Mouse (Mus musculus) limb, embryonic 15.5 days (tissue): Measurements from ENCODE around the gene Stk24. TPM values are rescaled to one million over a fixed set of nuclear protein-coding genes. Genes with fewer than 3 reads are reported as not detected.

Source experiments
- ATAC-seq: fragments of 200-750 bp; cut with Nextera tagmentation; 2 replicates; pipeline ENCODE4 v1.8.0; 2017; ENCODE audit warnings: low read depth, moderate TSS enrichment; ENCODE audit not compliant: insufficient number of reproducible peaks, low FRiP score, low TSS enrichment
- H3K27ac ChIP-seq: fragments of 300-500 bp; sonication (generic); 2 replicates; pipeline ENCODE4 v1.5.1; 2015; ENCODE audit warnings: moderate library complexity, mild to moderate bottlenecking, inconsistent platforms
- H3K27me3 ChIP-seq: fragments of 300-500 bp; sonication (generic); 2 replicates; pipeline ENCODE4 v1.6.1; 2015; ENCODE audit warnings: inconsistent platforms
- H3K36me3 ChIP-seq: fragments of 300-500 bp; sonication (generic); 2 replicates; pipeline ENCODE4 v1.6.1; 2015; ENCODE audit warnings: inconsistent platforms
- H3K4me1 ChIP-seq: fragments of 300-500 bp; sonication (generic); 2 replicates; pipeline ENCODE4 v1.6.1; 2015; ENCODE audit warnings: inconsistent platforms
- H3K4me2 ChIP-seq: fragments of 300-500 bp; sonication (generic); 2 replicates; pipeline ENCODE4 v1.6.1; 2015; ENCODE audit warnings: mild to moderate bottlenecking, inconsistent platforms
- H3K4me3 ChIP-seq: fragments of 300-500 bp; sonication (generic); 2 replicates; pipeline ENCODE4 v1.5.1; 2015; ENCODE audit warnings: mild to moderate bottlenecking, inconsistent platforms
- H3K9ac ChIP-seq: fragments of 300-500 bp; sonication (generic); 2 replicates; pipeline ENCODE4 v1.6.1; 2015; ENCODE audit warnings: inconsistent platforms
- H3K9me3 ChIP-seq: fragments of 300-500 bp; sonication (generic); 2 replicates; pipeline ENCODE4 v1.6.1; 2016; ENCODE audit warnings: inconsistent platforms
- WGBS: fragments of 180-500 bp; shearing (Covaris S2); methylation state at CpG from one replicate; pipeline ENCODE4 v1.1.7; 2015; 5-methylcytosine and 5-hydroxymethylcytosine counted together
- polyA plus RNA-seq: library from polyadenylated mRNA; unstranded; fragments of >200 nt; fragmentation: Nextera tagmentation; extraction: Ambion mirVana; gene quantifications from 2 replicates; pipeline ENCODE4 v1.2.1, GENCODE M21; 2015

The Stk24 gene
- polyA plus RNA-seq, 1 experiment from 2014 or later: 42.0 TPM

DNA sequence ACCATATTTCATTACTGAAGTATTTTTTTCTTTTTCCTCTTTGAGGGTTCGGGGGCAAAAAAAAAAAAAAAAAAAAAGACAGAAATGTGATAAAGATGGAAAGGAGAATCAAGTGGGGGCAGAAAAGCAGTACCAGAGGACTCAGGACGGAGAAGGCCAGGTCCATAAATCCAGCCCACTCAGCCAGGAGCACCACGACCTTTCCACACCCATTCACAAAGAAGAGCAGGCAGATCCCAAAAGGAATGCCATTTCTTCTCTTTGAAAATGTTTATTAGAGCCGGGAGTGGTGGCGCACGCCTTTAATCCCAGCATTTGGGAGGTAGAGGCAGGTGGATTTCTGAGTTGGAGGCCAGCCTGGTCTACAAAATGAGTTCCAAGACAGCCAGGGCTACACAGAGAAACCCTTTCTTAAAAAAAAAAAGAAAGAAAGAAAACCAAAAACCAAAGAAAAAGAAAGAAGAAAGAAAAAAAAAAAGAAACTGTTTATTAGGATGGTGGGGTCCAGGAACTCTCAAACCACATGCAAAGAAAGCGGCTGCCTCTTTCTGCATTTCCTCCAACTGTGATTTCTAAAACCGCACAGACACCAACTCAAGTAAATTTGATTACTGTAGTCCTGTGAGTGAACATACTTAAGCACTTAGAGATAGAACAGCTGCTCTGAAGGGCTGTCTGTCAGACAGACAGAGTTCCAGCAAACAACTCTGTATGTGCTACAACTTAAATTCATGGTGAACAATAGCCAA is 74.3 kb downstream of the Stk24 start:
- 61% methylated on average over 8 of the region's 8 CpGs for WGBS
- Histone ChIP-seq H3K4me2 (no peak overlapping the region), H3K36me3 (peaks cover 30% of the 10 kb centered on the region), H3K9ac (no peak overlapping the region), H3K4me1 (peaks cover 23% of the 10 kb centered on the region), H3K27ac (no peak overlapping the region), H3K27me3 (no peaks in the 10 kb centered on the region), H3K4me3 (no peak overlapping the region), H3K9me3 (no peaks in the 10 kb centered on the region)
- no peak for ATAC-seq

DNA sequence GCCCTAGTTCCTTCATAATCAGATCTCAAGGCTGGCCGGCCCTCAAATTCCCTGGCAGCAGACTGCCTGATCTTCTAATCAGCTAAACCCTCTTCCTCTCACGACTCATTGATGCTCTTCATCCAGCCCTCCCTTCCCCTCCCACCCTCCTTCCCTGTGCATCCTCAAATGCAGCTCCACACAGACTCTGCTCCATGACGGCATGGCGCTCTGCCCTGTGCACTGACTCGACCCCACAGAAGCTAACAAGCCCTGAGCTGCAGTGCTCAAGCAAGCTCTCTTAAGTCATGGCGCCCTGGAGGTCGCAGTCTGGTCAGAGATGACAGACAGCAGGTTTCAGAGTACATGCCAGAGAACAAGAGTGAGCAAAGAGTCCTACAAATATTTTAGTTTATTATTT is 75.3 kb downstream of the Stk24 start:
- Histone ChIP-seq H3K27me3 (no peaks in the 10 kb centered on the region), H3K36me3 (peaks cover 38% of the 10 kb centered on the region), H3K4me3 (no peak overlapping the region), H3K9me3 (no peaks in the 10 kb centered on the region), H3K9ac (no peak overlapping the region), H3K4me2 (no peak overlapping the region), H3K4me1 (peaks cover 15% of the 10 kb centered on the region), H3K27ac (no peak overlapping the region)
- WGBS: 66% methylated on average over 7 of the region's 7 CpGs
- no peak for ATAC-seq

DNA sequence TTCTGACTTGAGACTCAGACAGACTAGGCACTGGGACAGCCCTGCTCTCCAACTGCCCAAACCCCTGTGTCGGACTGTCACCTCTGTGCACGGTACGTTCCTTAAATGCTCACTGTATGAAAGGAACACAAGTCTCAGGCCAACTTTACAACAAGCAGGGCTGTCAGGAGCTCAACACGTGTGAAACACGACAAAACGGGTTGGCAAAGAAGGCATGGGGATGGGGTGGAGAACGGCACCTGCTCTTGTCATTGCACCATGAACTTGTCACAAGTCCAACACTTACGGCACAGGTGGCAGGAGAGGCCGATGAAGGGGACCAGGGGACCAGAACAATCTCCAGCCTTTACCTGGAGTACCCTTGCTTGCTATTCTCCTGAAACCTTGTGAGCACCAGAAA is 80.7 kb downstream of the Stk24 start:
- Histone ChIP-seq H3K4me2 (no peak overlapping the region), H3K4me1 (peaks cover 10% of the 10 kb centered on the region), H3K36me3 (peaks cover 52% of the 10 kb centered on the region), H3K9me3 (no peaks in the 10 kb centered on the region), H3K9ac (no peak overlapping the region), H3K27ac (no peak overlapping the region), H3K4me3 (no peak overlapping the region), H3K27me3 (no peaks in the 10 kb centered on the region)
- no peak for ATAC-seq
- 86% methylated on average over 9 of the region's 9 CpGs for WGBS

DNA sequence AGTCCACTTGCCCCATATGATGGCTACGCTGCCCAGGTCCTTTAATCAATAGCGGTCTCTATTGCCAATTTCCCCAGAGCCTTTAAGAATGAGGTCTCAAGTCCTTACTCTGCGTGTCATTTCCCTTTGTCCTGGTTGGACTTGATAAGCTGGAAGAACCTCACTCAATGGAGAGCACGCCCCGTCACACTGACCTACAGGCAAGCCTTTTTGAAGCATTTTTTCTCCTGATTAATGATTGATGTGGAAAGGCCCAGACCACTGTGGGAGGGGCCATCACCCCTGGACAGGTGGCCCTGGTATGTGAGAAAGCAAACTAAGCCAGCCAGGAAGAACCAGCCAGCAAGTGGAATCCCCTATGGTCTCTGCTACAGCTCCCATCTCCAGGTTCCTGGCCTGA is 81.3 kb downstream of the Stk24 start:
- no peaks in the 10 kb centered on the region for H3K27me3 ChIP-seq
- no peak for ATAC-seq
- no peak overlapping the region for H3K9ac ChIP-seq
- peaks cover 4% of the 10 kb centered on the region; the same call in 1 of the 2 replicates for H3K4me1 ChIP-seq
- H3K9me3 ChIP-seq: no peaks in the 10 kb centered on the region
- H3K36me3 ChIP-seq: peaks cover 58% of the 10 kb centered on the region
- H3K27ac ChIP-seq: no peak overlapping the region
- no peak overlapping the region for H3K4me2 ChIP-seq
- WGBS: 91% methylated on average over 5 of the region's 5 CpGs
- H3K4me3 ChIP-seq: no peak overlapping the region

DNA sequence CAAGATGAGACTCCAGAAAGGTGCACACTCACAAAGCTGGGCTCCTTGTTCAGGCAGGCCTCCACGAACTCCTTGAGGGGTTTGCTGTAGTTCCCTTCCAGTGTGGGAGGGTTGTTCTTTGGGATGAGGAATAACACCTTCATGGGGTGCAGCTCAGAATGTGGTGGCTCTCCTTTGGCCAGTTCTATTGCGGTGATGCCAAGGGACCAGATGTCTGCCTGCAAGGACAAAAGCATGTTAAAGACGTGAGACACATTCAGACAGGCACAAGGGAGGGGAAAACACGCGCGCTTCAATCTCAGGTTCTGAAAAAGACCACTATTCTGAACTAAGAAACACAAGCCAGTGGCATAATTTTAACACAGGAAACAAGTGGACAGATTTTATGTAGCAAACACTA is 82.7 kb downstream of the Stk24 start:
- Histone ChIP-seq H3K9ac (no peak overlapping the region), H3K4me1 (no peaks in the 10 kb centered on the region), H3K4me2 (no peak overlapping the region), H3K27me3 (no peaks in the 10 kb centered on the region), H3K9me3 (no peaks in the 10 kb centered on the region), H3K36me3 (peaks cover 67% of the 10 kb centered on the region), H3K4me3 (no peak overlapping the region), H3K27ac (no peak overlapping the region)
- no peak for ATAC-seq
- WGBS: 92% methylated on average over 6 of the region's 6 CpGs

DNA sequence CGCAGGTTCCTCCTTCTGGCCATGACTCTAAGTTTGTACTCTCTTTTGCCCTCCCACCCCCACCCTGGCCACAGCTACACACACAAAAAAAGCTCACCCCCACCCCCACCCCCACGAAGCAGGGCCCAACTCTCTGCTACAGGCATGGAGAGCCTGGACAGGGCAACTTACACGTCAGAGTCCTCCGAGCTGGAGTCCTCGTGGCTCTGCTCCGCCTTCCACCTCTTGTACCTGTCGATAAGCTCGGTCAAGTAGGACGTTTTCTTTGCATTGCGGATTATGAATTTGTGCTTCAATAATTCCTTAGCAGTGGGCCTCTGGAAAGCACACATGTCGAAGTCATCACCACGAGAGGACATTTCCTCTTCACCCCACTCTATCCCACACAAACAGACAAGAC is 85.3 kb downstream of the Stk24 start:
- 92% methylated on average over 12 of the region's 12 CpGs for WGBS
- Histone ChIP-seq H3K27me3 (no peaks in the 10 kb centered on the region), H3K9me3 (no peaks in the 10 kb centered on the region), H3K4me3 (no peak overlapping the region), H3K4me1 (no peaks in the 10 kb centered on the region), H3K36me3 (peaks cover 67% of the 10 kb centered on the region), H3K4me2 (no peak overlapping the region), H3K9ac (no peak overlapping the region), H3K27ac (no peak overlapping the region)
- ATAC-seq: no peak

DNA sequence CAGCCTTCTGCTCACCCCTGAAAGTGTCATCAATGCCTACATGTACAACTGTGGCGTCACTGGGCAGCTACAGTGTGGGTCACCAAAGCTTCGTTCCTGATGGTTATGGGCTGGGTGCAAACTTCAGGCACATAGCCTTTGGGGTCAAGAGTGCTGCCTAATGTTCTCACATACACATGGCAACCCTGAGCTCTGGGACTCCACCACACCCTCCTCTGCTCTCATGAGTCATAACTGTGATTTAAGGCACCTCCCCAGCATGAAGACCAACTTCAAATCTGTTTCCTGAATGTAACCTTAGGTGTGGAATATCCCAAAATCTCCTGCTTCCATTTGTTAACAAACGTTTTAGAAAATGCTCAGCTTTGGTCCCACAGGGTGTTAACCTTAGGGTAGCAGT is 87.4 kb downstream of the Stk24 start:
- Histone ChIP-seq H3K4me1 (no peaks in the 10 kb centered on the region), H3K4me3 (no peak overlapping the region), H3K4me2 (no peak overlapping the region), H3K27ac (no peak overlapping the region), H3K36me3 (peaks cover 66% of the 10 kb centered on the region), H3K9me3 (no peaks in the 10 kb centered on the region), H3K27me3 (no peaks in the 10 kb centered on the region), H3K9ac (no peak overlapping the region)
- 88% methylated on average over 3 of the region's 3 CpGs for WGBS
- ATAC-seq: no peak

DNA sequence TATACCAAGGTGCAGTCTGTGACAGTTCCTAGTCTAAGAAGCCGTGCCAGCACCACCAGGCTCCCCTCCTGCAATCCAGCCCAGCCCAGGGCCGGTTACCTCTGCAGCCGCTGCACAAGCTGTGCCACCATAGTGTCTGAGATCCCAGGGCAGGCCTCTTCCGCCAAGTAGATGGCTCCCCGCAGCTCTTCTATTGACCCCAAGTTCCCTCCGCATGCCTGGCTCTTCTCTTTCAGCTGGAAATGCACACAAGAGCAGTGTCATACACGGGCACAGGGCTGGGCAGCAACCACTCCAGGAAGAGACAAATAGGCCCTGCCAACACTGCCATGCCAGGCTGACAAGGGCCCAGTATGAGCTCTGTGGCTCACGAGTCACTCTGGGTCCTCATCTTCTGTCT is 87.9 kb downstream of the Stk24 start:
- no peaks in the 10 kb centered on the region for H3K9me3 ChIP-seq
- no peaks in the 10 kb centered on the region for H3K27me3 ChIP-seq
- no peaks in the 10 kb centered on the region for H3K4me1 ChIP-seq
- 96% methylated on average over 8 of the region's 8 CpGs for WGBS
- no peak overlapping the region for H3K4me3 ChIP-seq
- H3K4me2 ChIP-seq: no peak overlapping the region
- H3K9ac ChIP-seq: no peak overlapping the region
- H3K27ac ChIP-seq: no peak overlapping the region
- no peak for ATAC-seq
- peaks cover 65% of the 10 kb centered on the region for H3K36me3 ChIP-seq

DNA sequence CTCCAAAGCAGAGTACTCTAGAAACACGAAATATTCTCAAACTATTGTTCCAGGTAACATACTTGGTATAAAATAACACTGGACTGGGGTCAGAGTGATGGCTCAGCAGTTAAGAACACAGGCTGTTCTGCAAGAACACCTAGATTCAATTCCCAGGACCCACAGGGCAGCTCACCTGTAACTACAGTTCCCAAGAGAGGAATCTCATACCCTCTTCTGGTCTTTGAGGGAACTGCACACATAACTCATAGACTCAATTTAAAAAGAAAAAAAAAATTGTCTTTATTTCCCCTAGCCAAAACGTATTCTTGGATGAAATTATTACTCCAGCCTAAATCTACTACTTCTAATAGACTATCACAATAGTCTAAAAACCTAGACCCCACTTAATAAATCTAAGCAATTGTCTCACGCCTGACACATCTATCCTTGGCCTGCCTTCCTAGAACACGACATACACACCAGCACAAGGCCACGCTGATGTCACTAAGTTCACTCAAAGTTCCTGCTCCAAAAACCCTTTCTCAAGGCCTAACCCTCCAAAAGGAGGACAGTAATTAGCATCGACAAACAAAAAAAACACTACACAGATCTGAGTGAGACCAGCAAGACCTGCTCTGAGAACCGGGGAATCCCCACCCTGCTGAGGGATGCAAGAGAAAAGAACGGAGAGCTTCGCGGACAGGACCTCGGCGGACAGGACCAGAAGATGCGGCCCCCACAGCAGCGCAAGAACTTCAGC is 94.3 kb downstream of the Stk24 start:
- Histone ChIP-seq H3K4me1 (no peaks in the 10 kb centered on the region), H3K4me2 (no peak overlapping the region), H3K27me3 (no peaks in the 10 kb centered on the region), H3K9me3 (no peaks in the 10 kb centered on the region), H3K4me3 (no peak overlapping the region), H3K9ac (no peak overlapping the region), H3K36me3 (peaks cover 75% of the 10 kb centered on the region), H3K27ac (no peak overlapping the region)
- WGBS: 87% methylated on average over 14 of the region's 14 CpGs
- no peak for ATAC-seq

DNA sequence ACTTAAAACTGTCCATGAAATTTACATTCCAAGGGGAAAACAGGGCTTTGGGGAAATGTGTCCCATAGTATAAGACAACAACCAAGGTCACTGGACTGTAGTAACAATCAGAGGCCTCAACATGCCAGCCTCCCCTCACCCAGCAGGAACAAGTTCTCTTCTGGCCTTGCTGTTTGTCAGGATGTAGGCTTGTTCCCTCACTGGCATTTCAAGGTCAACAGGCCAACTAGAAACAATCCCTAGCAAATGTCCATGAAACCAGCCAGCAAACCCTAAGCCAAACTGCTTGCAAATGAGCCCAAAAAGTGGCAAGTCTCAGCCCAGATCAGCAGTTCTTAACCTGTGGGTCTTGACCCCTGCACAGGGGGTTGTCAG is 98.5 kb downstream of the Stk24 start:
- Histone ChIP-seq H3K4me3 (no peak overlapping the region), H3K27me3 (no peaks in the 10 kb centered on the region), H3K36me3 (peaks cover 92% of the 10 kb centered on the region), H3K27ac (no peak overlapping the region), H3K4me2 (no peak overlapping the region), H3K9me3 (no peaks in the 10 kb centered on the region), H3K9ac (no peak overlapping the region), H3K4me1 (no peaks in the 10 kb centered on the region)
- ATAC-seq: no peak

DNA sequence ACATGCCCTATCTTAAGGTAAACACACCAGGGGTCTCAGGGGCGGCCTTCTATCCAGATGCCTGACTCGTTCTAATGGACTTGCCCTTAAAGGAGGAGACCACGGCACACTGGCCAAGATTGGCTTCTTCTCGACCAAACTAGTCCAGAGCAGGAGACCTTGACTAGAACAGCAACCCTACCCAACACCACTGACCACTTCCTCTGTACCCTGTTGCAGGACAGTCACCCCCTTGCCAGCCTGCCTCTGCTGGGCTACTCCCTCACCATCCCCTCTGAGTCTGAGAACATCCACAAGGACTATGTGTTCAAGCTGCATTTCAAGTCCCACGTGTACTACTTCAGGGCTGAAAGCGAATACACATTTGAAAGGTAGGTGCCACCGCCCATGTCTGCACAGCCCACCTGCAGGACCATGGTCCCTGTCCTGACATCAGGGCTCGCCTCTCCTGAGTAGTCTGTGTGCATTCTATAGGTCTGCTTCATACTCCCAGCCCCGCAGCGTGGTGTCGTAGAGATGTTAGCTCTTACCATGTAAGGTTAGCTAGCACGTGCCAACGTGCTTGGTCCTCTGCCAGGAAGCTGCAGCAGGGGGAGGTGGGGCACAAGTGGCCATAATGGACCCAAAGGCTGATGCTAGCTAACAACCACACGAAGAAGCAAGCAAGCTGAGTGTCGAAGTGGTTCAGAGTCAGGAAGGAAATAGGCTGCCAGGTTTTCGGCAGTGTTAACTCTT is 99.0 kb downstream of the Stk24 start:
- Histone ChIP-seq H3K27ac (peak overlapping the region; percentile 34; the same call in 1 of the 2 replicates), H3K4me2 (no peak overlapping the region), H3K4me1 (no peaks in the 10 kb centered on the region), H3K4me3 (no peak overlapping the region), H3K27me3 (no peaks in the 10 kb centered on the region), H3K9ac (no peak overlapping the region), H3K36me3 (peaks cover 92% of the 10 kb centered on the region), H3K9me3 (no peaks in the 10 kb centered on the region)
- 80% methylated on average over 16 of the region's 16 CpGs for WGBS
- no peak for ATAC-seq

DNA sequence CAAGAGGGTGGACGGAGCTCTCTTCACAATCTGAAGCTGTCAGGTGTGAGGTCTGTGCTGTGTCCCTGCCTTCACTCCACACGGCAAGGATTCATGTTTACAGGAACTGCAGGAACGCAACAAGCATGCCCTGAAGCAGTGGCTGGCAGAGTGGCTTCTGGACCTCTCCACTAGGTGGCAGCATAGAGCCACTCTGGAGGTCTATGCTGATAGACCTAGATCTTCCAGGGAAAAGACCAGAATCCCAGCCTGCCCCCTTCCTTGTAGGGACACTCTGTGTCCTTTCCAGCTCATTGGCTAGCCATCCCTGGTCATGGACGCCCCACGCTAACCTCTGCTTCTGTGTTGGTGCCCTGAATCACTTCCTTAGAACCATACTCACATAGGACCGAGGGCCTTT is 100.7 kb downstream of the Stk24 start:
- no peak for ATAC-seq
- Histone ChIP-seq H3K36me3 (peaks cover 92% of the 10 kb centered on the region), H3K9me3 (no peaks in the 10 kb centered on the region)

More for the DNA sequence above, 100.7 kb downstream of the Stk24 start:
- Histone ChIP-seq H3K4me3 (no peak overlapping the region), H3K4me1 (no peaks in the 10 kb centered on the region), H3K27me3 (no peaks in the 10 kb centered on the region), H3K4me2 (no peak overlapping the region), H3K9ac (no peak overlapping the region), H3K27ac (no peak overlapping the region)
- WGBS: 35% methylated on average over 6 of the region's 6 CpGs
